Mouse (Mus musculus): Measurements from ENCODE around the gene Fbxw7.

DNA sequence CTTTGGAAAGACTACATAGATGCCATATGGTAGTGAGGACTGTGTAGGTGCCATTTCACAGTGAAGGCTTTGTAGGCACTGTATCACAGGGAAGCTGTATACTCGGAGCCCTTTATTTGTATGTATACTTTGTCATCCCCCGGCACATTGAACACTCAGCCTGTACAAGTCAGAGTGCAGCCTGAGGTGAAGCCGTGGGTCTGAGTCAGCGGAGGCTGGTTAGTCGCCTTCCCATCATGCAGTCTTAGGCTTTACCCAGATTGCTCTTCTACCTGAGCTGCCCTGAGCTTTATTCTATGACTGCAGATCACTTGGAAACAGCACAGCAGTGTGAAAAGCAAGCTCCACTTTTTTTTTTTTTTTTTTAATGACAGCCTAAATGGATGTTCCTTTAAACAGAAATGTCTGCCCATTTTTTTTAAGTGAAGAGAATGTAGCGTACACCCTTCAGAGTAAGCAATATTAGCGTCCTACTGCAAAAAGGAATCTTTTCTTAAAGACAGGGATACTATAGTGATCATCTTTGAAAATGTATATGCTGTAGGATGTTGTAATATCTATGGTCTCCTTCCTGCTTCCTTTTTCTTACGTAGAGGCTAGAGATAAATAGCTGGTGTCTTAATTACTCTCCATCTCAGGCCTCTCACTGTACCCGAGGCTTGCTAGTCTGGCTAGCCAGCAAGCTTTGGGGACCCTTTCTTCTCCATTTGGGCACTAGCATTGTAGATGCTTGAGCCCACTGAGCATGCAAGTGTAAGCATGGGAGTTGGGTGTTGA lies 103.0 kb downstream of the Fbxw7 start:
- TF ChIP-seq POLR2A (IDR thresholded peaks at IDR 0.05; ENCODE audit: borderline replicate concordance, extremely low read depth, insufficient read depth, insufficient read length, poor library complexity, severe bottlenecking) (no peak), CTCF (IDR thresholded peaks at IDR 0.05; ENCODE audit: borderline replicate concordance, extremely low read depth, insufficient read depth, insufficient read length) (no peak)
